Comparison of ENCODE assay signal across 27 mouse cellular contexts in genomic region chr7:127700712-127701331, GRCm38 (mm10). TPM values are rescaled to one million over a fixed set of nuclear protein-coding genes. Genes with fewer than 3 reads are reported as not detected.
DNase-seq lines count a peak whose midpoint lies in the region; ATAC-seq and TF ChIP-seq lines count a peak whose summit lies in the region.
"Had no signal": no experiment of that assay in that cellular context is flagged by ENCODE, and none has a peak within 500 bp of the region (broad histone marks: within the 10 kb centered on the region; RNA-seq: fewer than 3 reads in every experiment).

No protein-coding gene starts in this region.

- no peaks in the 10 kb centered on the region for H3K27me3 ChIP-seq in heart, adult 2 months (ENCODE audit: control insufficient read depth, insufficient read depth, low read length)
- H3K27me3 ChIP-seq in MEL (ENCODE audit: control insufficient read depth in 1 of 2, insufficient read depth in 2 of 2, low read length in 2 of 2) = no peaks in the 10 kb centered on the region
- H3K27me3 ChIP-seq in stomach, postnatal 0 days (ENCODE audit: control insufficient read depth, insufficient read depth, low read length) = no peaks in the 10 kb centered on the region
- H3K27me3 ChIP-seq in hindbrain, postnatal 0 days (ENCODE audit: insufficient read depth, low read length) = no peaks in the 10 kb centered on the region
- H3K27me3 ChIP-seq: CH12.LX; embryonic facial prominence, embryonic 12.5 days; forebrain, embryonic 13.5 days; forebrain, embryonic 15.5 days; Patski had no signal

- no peak overlapping the region for H3K9ac ChIP-seq in heart, adult 2 months (ENCODE audit: low read depth, low read length)
- H3K9ac ChIP-seq in MEL (ENCODE audit: control insufficient read depth, low read depth, low read length, poor library complexity, severe bottlenecking) = no peak overlapping the region
- no peak overlapping the region for H3K9ac ChIP-seq in stomach, postnatal 0 days (ENCODE audit: low read length)
- no peak overlapping the region for H3K9ac ChIP-seq in hindbrain, postnatal 0 days (replicated peaks; ENCODE audit: low read length)
- H3K9ac ChIP-seq: embryonic facial prominence, embryonic 12.5 days; forebrain, embryonic 13.5 days; forebrain, embryonic 15.5 days; forebrain, postnatal 0 days had no signal

- no peak overlapping the region for H3K27ac ChIP-seq in heart, adult 2 months
- H3K27ac ChIP-seq in MEL (ENCODE audit: control insufficient read depth, low read depth, low read length) = no peak overlapping the region
- H3K27ac ChIP-seq in stomach, postnatal 0 days (replicated peaks) = peak overlapping the region; percentile 4; the same call in 1 of the 2 replicates
- no peak overlapping the region for H3K27ac ChIP-seq in hindbrain, postnatal 0 days
- H3K27ac ChIP-seq: embryonic facial prominence, embryonic 10.5 days; embryonic facial prominence, embryonic 12.5 days; forebrain, embryonic 13.5 days; forebrain, embryonic 15.5 days had no signal

- TF ChIP-seq RAD21 in MEL (IDR thresholded peaks at IDR 0.05; ENCODE audit: low read depth, low read length) = no peak

- no peak for TF ChIP-seq EP300 in heart, adult 2 months (IDR thresholded peaks at IDR 0.05; ENCODE audit: insufficient read depth, low read depth, low read length)
- 0 out of 4 replicates have a peak, but pooled peaks of 1 of the 2 experiments have one; percentile 10 for TF ChIP-seq EP300 in MEL (IDR thresholded peaks at IDR 0.05; ENCODE audit: low read depth in 1 of 2, low read length in 2 of 2)
- no peak for TF ChIP-seq EP300 in stomach, postnatal 0 days (optimal IDR thresholded peaks at IDR 0.05)

- no peak overlapping the region for H3K4me2 ChIP-seq in stomach, postnatal 0 days (replicated peaks; ENCODE audit: low read depth)
- H3K4me2 ChIP-seq in hindbrain, postnatal 0 days (ENCODE audit: low read depth, low read length) = no peak overlapping the region
- H3K4me2 ChIP-seq: embryonic facial prominence, embryonic 12.5 days; forebrain, embryonic 13.5 days; forebrain, embryonic 15.5 days had no signal

- no peak for TF ChIP-seq CTCF in heart, adult 2 months (IDR thresholded peaks at IDR 0.05)
- no peak for TF ChIP-seq CTCF in MEL (IDR thresholded peaks at IDR 0.05 in 2 of 3, conservative IDR thresholded peaks at IDR 0.05 in 1 of 3; ENCODE audit: control insufficient read depth in 1 of 3, insufficient read depth in 1 of 3, low read depth in 2 of 3, low read length in 3 of 3, poor library complexity in 1 of 3, severe bottlenecking in 1 of 3)
- no peak for TF ChIP-seq CTCF in stomach, postnatal 0 days (IDR thresholded peaks at IDR 0.05; ENCODE audit: low read depth)
- TF ChIP-seq CTCF in lung, adult 2 months (IDR thresholded peaks at IDR 0.05; ENCODE audit: insufficient read depth, low read length) = no peak
- TF ChIP-seq CTCF in hindbrain, postnatal 0 days (IDR thresholded peaks at IDR 0.05; ENCODE audit: low read depth) = no peak

- WGBS in heart, adult 2 months = 26% methylated on average over 3 of the region's 3 CpGs
- 45% methylated on average over 3 of the region's 3 CpGs for WGBS in stomach, postnatal 0 days
- WGBS in lung, adult 2 months = 41% methylated on average over 3 of the region's 3 CpGs
- WGBS in hindbrain, postnatal 0 days = 85% methylated on average over 3 of the region's 3 CpGs

- H3K79me2 ChIP-seq in heart, adult 2 months (replicated peaks; ENCODE audit: control insufficient read depth, insufficient read depth, low read length) = no peaks in the 10 kb centered on the region
- H3K79me2 ChIP-seq in MEL (ENCODE audit: control insufficient read depth, insufficient read depth, low read length, poor library complexity) = no peaks in the 10 kb centered on the region

- no peaks in the 10 kb centered on the region for H3K9me3 ChIP-seq in MEL (replicated peaks; ENCODE audit: insufficient read depth, low read length)
- H3K9me3 ChIP-seq in stomach, postnatal 0 days (ENCODE audit: control insufficient read depth, low read length) = no peaks in the 10 kb centered on the region
- H3K9me3 ChIP-seq in hindbrain, postnatal 0 days (ENCODE audit: low read length) = no peaks in the 10 kb centered on the region
- H3K9me3 ChIP-seq: embryonic facial prominence, embryonic 10.5 days; embryonic facial prominence, embryonic 12.5 days; forebrain, embryonic 13.5 days; forebrain, embryonic 15.5 days; G1E had no signal

- no peak for ATAC-seq in stomach, postnatal 0 days (ENCODE audit: low FRiP score, low TSS enrichment)
- ATAC-seq in hindbrain, postnatal 0 days = no peak
- ATAC-seq: activated CD4-positive, CD25-positive, alpha-beta regulatory T cell, adult 4 months; CD4-positive, CD25-positive, alpha-beta regulatory T cell, adult 4 months; forebrain, embryonic 13.5 days; forebrain, embryonic 15.5 days; forebrain, postnatal 0 days; Patski had no signal

- H3K4me1 ChIP-seq in heart, adult 2 months (ENCODE audit: control insufficient read depth, insufficient read depth, low read length) = peaks cover 1% of the 10 kb centered on the region
- H3K4me1 ChIP-seq in MEL (ENCODE audit: control insufficient read depth in 1 of 2, insufficient read depth in 2 of 2, low read length in 2 of 2) = peaks cover 10 to 11% of the 10 kb centered on the region in 2 experiments
- no peaks in the 10 kb centered on the region for H3K4me1 ChIP-seq in stomach, postnatal 0 days (replicated peaks; ENCODE audit: control insufficient read depth, insufficient read depth)
- H3K4me1 ChIP-seq in lung, adult 2 months (ENCODE audit: control insufficient read depth, insufficient read depth, low read length) = peaks cover 2% of the 10 kb centered on the region; the same call in 1 of the 2 replicates
- no peaks in the 10 kb centered on the region for H3K4me1 ChIP-seq in hindbrain, postnatal 0 days (ENCODE audit: insufficient read depth, low read length)
- H3K4me1 ChIP-seq: forebrain, embryonic 13.5 days; forebrain, embryonic 15.5 days had no signal

- H3K36me3 ChIP-seq in heart, adult 2 months (ENCODE audit: control insufficient read depth, insufficient read depth, low read length) = peaks cover 4% of the 10 kb centered on the region
- H3K36me3 ChIP-seq in MEL (ENCODE audit: control insufficient read depth in 1 of 2, insufficient read depth in 2 of 2, low read length in 2 of 2) = peaks cover 0 to 9% of the 10 kb centered on the region in 2 experiments; a peak in 2 of 4 replicates
- peaks cover 4% of the 10 kb centered on the region; the same call in 1 of the 2 replicates for H3K36me3 ChIP-seq in stomach, postnatal 0 days (ENCODE audit: control insufficient read depth, insufficient read depth, low read length)
- peaks cover 11% of the 10 kb centered on the region; the same call in 1 of the 2 replicates for H3K36me3 ChIP-seq in hindbrain, postnatal 0 days (ENCODE audit: insufficient read depth, low read length)

- no peak overlapping the region for H3K4me3 ChIP-seq in heart, adult 2 months
- H3K4me3 ChIP-seq in MEL (ENCODE audit: control insufficient read depth in 1 of 2, insufficient read depth in 1 of 2, low read depth in 2 of 2, low read length in 2 of 2) = no peak overlapping the region
- H3K4me3 ChIP-seq in stomach, postnatal 0 days (ENCODE audit: low read depth, low read length) = no peak overlapping the region
- no peak overlapping the region for H3K4me3 ChIP-seq in lung, adult 2 months (replicated peaks; ENCODE audit: extremely low read depth, low read depth, low read length)
- no peak overlapping the region for H3K4me3 ChIP-seq in hindbrain, postnatal 0 days (ENCODE audit: low read length)
- H3K4me3 ChIP-seq: embryonic facial prominence, embryonic 10.5 days; embryonic facial prominence, embryonic 12.5 days; forebrain, embryonic 13.5 days; forebrain, embryonic 15.5 days had no signal

- intact Hi-C loops in heart, adult 2 months (cut with DNase I) = no loop called here

- peak; percentile 49 for DNase-seq in heart, adult 11 months
- no peak for DNase-seq in heart, adult 2 months
- DNase-seq in MEL (ENCODE audit: low read depth, low spot score) = peak; percentile 35
- DNase-seq in stomach, postnatal 0 days (ENCODE audit: low spot score) = no peak
- no peak for DNase-seq in lung, adult 2 months
- DNase-seq in hindbrain, postnatal 0 days (ENCODE audit: low spot score) = no peak
- DNase-seq: adrenal gland, adult 8-10 months; adrenal gland, postnatal 14 days; adrenal gland, postnatal 36 days; B cell, adult 2 months; cerebellum, adult 11-12 months; cerebellum, adult 2 months; cerebellum, adult 9-10 months; cerebellum, postnatal 10 days; cerebellum, postnatal 25 days; forebrain, postnatal 0 days had no signal

- TF ChIP-seq POLR2A in heart, adult 2 months (IDR thresholded peaks at IDR 0.05; ENCODE audit: insufficient read depth, low read depth, low read length) = no peak
- no peak for TF ChIP-seq POLR2A in MEL (IDR thresholded peaks at IDR 0.05; ENCODE audit: control insufficient read depth in 1 of 2, insufficient read depth in 1 of 2, low read depth in 1 of 2, low read length in 2 of 2, poor library complexity in 1 of 2)
- TF ChIP-seq POLR2A in lung, adult 2 months (IDR thresholded peaks at IDR 0.05; ENCODE audit: borderline replicate concordance, extremely low read depth, low read depth, low read length) = no peak

RNA-seq across cellular contexts. Expression of gene Bcl7c, which starts 7.9 kb away (rescaled TPM):
- total RNA-seq in heart, adult 2 months (2021) = 10 to 100 TPM; 34.1 to 34.5 TPM
- 13.5 and 13.6 TPM in 2 replicates for polyA plus RNA-seq in heart, adult 2 months (2012; rRNA removed)
- total RNA-seq in MEL (2012; rRNA removed) = 54.9 and 72.4 TPM in 2 replicates
- polyA plus RNA-seq in MEL (2012; ENCODE audit: insufficient read depth in 1 of 2, insufficient read length in 2 of 2, low read depth in 1 of 2, low replicate concordance in 2 of 2, missing spikeins in 1 of 2) = 10 to 100 TPM in 1 of 2 experiments, not detected in 1; 98.4 TPM
- polyA plus RNA-seq in stomach, postnatal 0 days (2015; fragmentation: Nextera tagmentation; extraction: Ambion mirVana) = 42.2 and 46.8 TPM in 2 replicates
- polyA plus RNA-seq in lung, adult 2 months (2012; rRNA removed) = 22.0 and 26.8 TPM in 2 replicates
- 86.8 and 105 TPM in 2 replicates for total RNA-seq in hindbrain, postnatal 0 days (2014; rRNA removed)
- polyA plus RNA-seq in hindbrain, postnatal 0 days (2015; fragmentation: Nextera tagmentation; extraction: Ambion mirVana) = 48.8 and 50.9 TPM in 2 replicates

RNA-seq across cellular contexts. Expression of gene Ctf1, which starts 11.7 kb away (rescaled TPM):
- 1 to 10 TPM; 6.6 to 8.7 TPM for total RNA-seq in heart, adult 2 months (2021)
- 15.3 and 24.5 TPM in 2 replicates for polyA plus RNA-seq in heart, adult 2 months (2012; rRNA removed)
- 1.9 and 2.8 TPM in 2 replicates for total RNA-seq in MEL (2012; rRNA removed)
- 1 to 10 TPM in 1 of 2 experiments, not detected in 1; 7.2 TPM for polyA plus RNA-seq in MEL (2012; ENCODE audit: insufficient read depth in 1 of 2, insufficient read length in 2 of 2, low read depth in 1 of 2, low replicate concordance in 2 of 2, missing spikeins in 1 of 2)
- 13.4 and 14.5 TPM in 2 replicates for polyA plus RNA-seq in stomach, postnatal 0 days (2015; fragmentation: Nextera tagmentation; extraction: Ambion mirVana)
- 20.1 and 21.1 TPM in 2 replicates for polyA plus RNA-seq in lung, adult 2 months (2012; rRNA removed)
- 9.0 and 10.7 TPM in 2 replicates for total RNA-seq in hindbrain, postnatal 0 days (2014; rRNA removed)
- 3.8 and 4.0 TPM in 2 replicates for polyA plus RNA-seq in hindbrain, postnatal 0 days (2015; fragmentation: Nextera tagmentation; extraction: Ambion mirVana)
- total RNA-seq: CH12.LX had no signal
- polyA plus RNA-seq: activated CD4-positive, CD25-positive, alpha-beta regulatory T cell, adult 4 months; CD4-positive, CD25-positive, alpha-beta regulatory T cell, adult 4 months had no signal

RNA-seq across cellular contexts. Expression of gene Ctf2, which starts 31.1 kb away (rescaled TPM):
- total RNA-seq in heart, adult 2 months (2021) = not detected
- not detected in 2 replicates for polyA plus RNA-seq in heart, adult 2 months (2012; rRNA removed)
- total RNA-seq in MEL (2012; rRNA removed) = 0.36 and 0.39 TPM in 2 replicates
- polyA plus RNA-seq in MEL (2012; ENCODE audit: insufficient read depth in 1 of 2, insufficient read length in 2 of 2, low read depth in 1 of 2, low replicate concordance in 2 of 2, missing spikeins in 1 of 2) = 1 to 10 TPM in 1 of 2 experiments, not detected in 1; 1.0 TPM
- polyA plus RNA-seq in stomach, postnatal 0 days (2015; fragmentation: Nextera tagmentation; extraction: Ambion mirVana) = 0.08 and 0.13 TPM in 2 replicates
- polyA plus RNA-seq in lung, adult 2 months (2012; rRNA removed) = not detected in 2 replicates
- not detected in 2 replicates for total RNA-seq in hindbrain, postnatal 0 days (2014; rRNA removed)
- 0.13 TPM in 1 of 2 replicates, not detected in the other for polyA plus RNA-seq in hindbrain, postnatal 0 days (2015; fragmentation: Nextera tagmentation; extraction: Ambion mirVana)
- total RNA-seq: adrenal gland, adult 18-20 months; adrenal gland, adult 8-10 months; adrenal gland, postnatal 14 days; adrenal gland, postnatal 36 days; CH12.LX; forebrain, postnatal 0 days had no signal
- polyA plus RNA-seq: activated CD4-positive, CD25-positive, alpha-beta regulatory T cell, adult 4 months; CD4-positive, CD25-positive, alpha-beta regulatory T cell, adult 4 months; cerebellum, adult 2 months; cortical plate, adult 2 months; forebrain, postnatal 0 days; G1E had no signal

RNA-seq across cellular contexts. Expression of gene Fbxl19, which starts 43.5 kb away (rescaled TPM):
- 1 to 10 TPM; 3.3 to 3.4 TPM for total RNA-seq in heart, adult 2 months (2021)
- polyA plus RNA-seq in heart, adult 2 months (2012; rRNA removed) = 4.1 and 4.8 TPM in 2 replicates
- 37.7 and 46.7 TPM in 2 replicates for total RNA-seq in MEL (2012; rRNA removed)
- 10 to 100 TPM in 1 of 2 experiments, not detected in 1; 58.3 TPM for polyA plus RNA-seq in MEL (2012; ENCODE audit: insufficient read depth in 1 of 2, insufficient read length in 2 of 2, low read depth in 1 of 2, low replicate concordance in 2 of 2, missing spikeins in 1 of 2)
- polyA plus RNA-seq in stomach, postnatal 0 days (2015; fragmentation: Nextera tagmentation; extraction: Ambion mirVana) = 1.1 and 1.9 TPM in 2 replicates
- polyA plus RNA-seq in lung, adult 2 months (2012; rRNA removed) = 25.9 and 27.3 TPM in 2 replicates
- total RNA-seq in hindbrain, postnatal 0 days (2014; rRNA removed) = 191 and 192 TPM in 2 replicates
- 6.8 and 7.0 TPM in 2 replicates for polyA plus RNA-seq in hindbrain, postnatal 0 days (2015; fragmentation: Nextera tagmentation; extraction: Ambion mirVana)

Comparison
In these comparisons a context has a peak if more than half of its experiments do, and no peak if none do; other contexts are left out.
1. DNase-seq: peak in heart, adult 11 months (single experiment) and MEL (single experiment); none in heart, adult 2 months (0 of 2), stomach, postnatal 0 days (single experiment), lung, adult 2 months (single experiment) and hindbrain, postnatal 0 days (single experiment).